Comparison of ENCODE assay signal across 8 mouse cellular contexts in the genomic region with DNA sequence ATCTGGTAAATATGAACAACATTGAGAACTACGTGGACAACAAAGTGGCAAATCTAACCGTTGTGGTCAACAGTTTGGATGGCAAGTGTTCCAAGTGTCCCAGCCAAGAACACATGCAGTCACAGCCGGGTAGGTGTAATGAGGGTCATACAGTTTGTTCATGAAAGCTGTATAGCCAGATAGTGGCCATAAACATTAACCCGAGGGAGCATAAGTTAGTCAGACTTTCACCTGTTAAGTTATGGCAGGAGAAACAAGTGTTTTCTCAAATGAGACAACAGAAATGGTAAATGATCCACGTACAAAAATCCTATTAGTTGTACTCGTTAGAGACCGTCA. TPM values are rescaled to one million over a fixed set of nuclear protein-coding genes. Genes with fewer than 3 reads are reported as not detected.
DNase-seq lines count a peak whose midpoint lies in the region; ATAC-seq and TF ChIP-seq lines count a peak whose summit lies in the region.

No protein-coding gene starts in this region.

- WGBS in embryonic facial prominence, embryonic 14.5 days, result 69% methylated on average over 7 of the region's 7 CpGs
- 52% methylated on average over 7 of the region's 7 CpGs for WGBS in intestine, embryonic 16.5 days
- 65% methylated on average over 7 of the region's 7 CpGs for WGBS in neural tube, embryonic 12.5 days

- intact Hi-C loops in left cerebral cortex, adult 2 months (cut with DNase I), result no loop called here

- peaks cover 3% of the 10 kb centered on the region; the same call in 1 of the 2 replicates for H3K4me1 ChIP-seq in embryonic facial prominence, embryonic 14.5 days (ENCODE audit: control insufficient read depth, insufficient read depth, low read length)
- H3K4me1 ChIP-seq in intestine, embryonic 16.5 days (ENCODE audit: control insufficient read depth, insufficient read depth, low read length), result peaks cover 8% of the 10 kb centered on the region
- peaks cover 6% of the 10 kb centered on the region; the same call in 1 of the 2 replicates for H3K4me1 ChIP-seq in neural tube, embryonic 12.5 days

- H3K4me2 ChIP-seq in embryonic facial prominence, embryonic 14.5 days (ENCODE audit: low read depth, low read length), result peak overlapping the region; percentile 85
- H3K4me2 ChIP-seq in intestine, embryonic 16.5 days (ENCODE audit: low read depth, low read length), result peak overlapping the region; percentile 99
- peak overlapping the region; percentile 78 for H3K4me2 ChIP-seq in neural tube, embryonic 12.5 days (replicated peaks)

- H3K4me3 ChIP-seq in left cerebral cortex, adult 2 months, result peak overlapping the region; percentile 49; the same call in 1 of the 2 replicates
- H3K4me3 ChIP-seq in embryonic facial prominence, embryonic 14.5 days (ENCODE audit: low read depth, low read length), result peak overlapping the region; percentile 45
- H3K4me3 ChIP-seq in intestine, embryonic 16.5 days (ENCODE audit: low read length), result peak overlapping the region; percentile 63
- H3K4me3 ChIP-seq in neural tube, embryonic 12.5 days, result peak overlapping the region; percentile 39; the same call in 1 of the 2 replicates

- ATAC-seq in embryonic facial prominence, embryonic 14.5 days (ENCODE audit: low read depth), result no peak
- peak; percentile 87 for ATAC-seq in intestine, embryonic 16.5 days
- ATAC-seq in neural tube, embryonic 12.5 days (ENCODE audit: low FRiP score, low read depth), result no peak
- no peak for ATAC-seq in monocyte, adult 5-6 weeks (replicated peaks; ENCODE audit: insufficient number of reproducible peaks, low FRiP score, low TSS enrichment, poor library complexity, severe bottlenecking)
- ATAC-seq in megakaryocyte-erythroid progenitor cell, adult 5-6 weeks (replicated peaks; ENCODE audit: low FRiP score, low TSS enrichment, poor library complexity, severe bottlenecking), result no peak

- TF ChIP-seq CTCF in left cerebral cortex, adult 2 months (IDR thresholded peaks at IDR 0.05), result no peak

- no peak for DNase-seq in left cerebral cortex, adult 2 months (ENCODE audit: extremely low spot score in 1 of 2, low spot score in 2 of 2)
- no peak for DNase-seq in left cerebral cortex, adult 18-20 months (ENCODE audit: low spot score in 2 of 2)
- no peak for DNase-seq in embryonic facial prominence, embryonic 14.5 days (ENCODE audit: low spot score)
- DNase-seq in right cerebral cortex, postnatal 36 days (ENCODE audit: low spot score in 2 of 2), result no peak

- no peak overlapping the region for H3K27ac ChIP-seq in left cerebral cortex, adult 2 months
- H3K27ac ChIP-seq in embryonic facial prominence, embryonic 14.5 days (replicated peaks; ENCODE audit: low read depth, low read length), result no peak overlapping the region
- no peak overlapping the region for H3K27ac ChIP-seq in intestine, embryonic 16.5 days (ENCODE audit: low read length)
- no peak overlapping the region for H3K27ac ChIP-seq in neural tube, embryonic 12.5 days

- H3K9me3 ChIP-seq in embryonic facial prominence, embryonic 14.5 days (ENCODE audit: control insufficient read depth, low read length), result no peaks in the 10 kb centered on the region
- no peaks in the 10 kb centered on the region for H3K9me3 ChIP-seq in intestine, embryonic 16.5 days (ENCODE audit: control insufficient read depth, low read length)
- no peaks in the 10 kb centered on the region for H3K9me3 ChIP-seq in neural tube, embryonic 12.5 days

- peaks cover 13% of the 10 kb centered on the region for H3K27me3 ChIP-seq in embryonic facial prominence, embryonic 14.5 days (replicated peaks; ENCODE audit: control insufficient read depth, insufficient read depth, low read length)
- H3K27me3 ChIP-seq in intestine, embryonic 16.5 days (replicated peaks; ENCODE audit: control insufficient read depth, insufficient read depth, low read length), result no peaks in the 10 kb centered on the region
- H3K27me3 ChIP-seq in neural tube, embryonic 12.5 days (replicated peaks), result no peaks in the 10 kb centered on the region

- no peaks in the 10 kb centered on the region for H3K36me3 ChIP-seq in embryonic facial prominence, embryonic 14.5 days (ENCODE audit: control insufficient read depth, insufficient read depth, low read length)
- no peaks in the 10 kb centered on the region for H3K36me3 ChIP-seq in intestine, embryonic 16.5 days (ENCODE audit: control insufficient read depth, insufficient read depth, low read length)
- H3K36me3 ChIP-seq in neural tube, embryonic 12.5 days, result no peaks in the 10 kb centered on the region

- H3K9ac ChIP-seq in embryonic facial prominence, embryonic 14.5 days (ENCODE audit: low read depth, low read length), result peak overlapping the region; percentile 60; the same call in 1 of the 2 replicates
- H3K9ac ChIP-seq in intestine, embryonic 16.5 days (ENCODE audit: low read depth, low read length), result peak overlapping the region; percentile 73
- H3K9ac ChIP-seq in neural tube, embryonic 12.5 days, result peak overlapping the region; percentile 57; the same call in 1 of the 2 replicates

RNA-seq across cellular contexts. Expression of a gene that starts 0.7 kb away (rescaled TPM):
- total RNA-seq in left cerebral cortex, adult 2 months (2021), result 1 to 10 TPM; 1.4 TPM
- total RNA-seq in left cerebral cortex, adult 18-20 months (2021), result 1 to 10 TPM; 1.7 to 2.1 TPM
- 4.1 and 4.5 TPM in 2 replicates for polyA plus RNA-seq in embryonic facial prominence, embryonic 14.5 days (2014; fragmentation: Nextera tagmentation; extraction: Ambion mirVana)
- 8.4 and 9.8 TPM in 2 replicates for polyA plus RNA-seq in intestine, embryonic 16.5 days (2015; fragmentation: Nextera tagmentation; extraction: Ambion mirVana)
- polyA plus RNA-seq in neural tube, embryonic 12.5 days (2016; fragmentation: Nextera tagmentation; extraction: Ambion mirVana), result 2.3 and 3.5 TPM in 2 replicates
- total RNA-seq in monocyte, adult 5-6 weeks (2017), result 111 to 206 TPM (median 113 TPM) in 3 replicates
- total RNA-seq in megakaryocyte-erythroid progenitor cell, adult 5-6 weeks (2014; fragmentation: Nextera tagmentation), result 1.2 and 1.8 TPM in 2 replicates
- total RNA-seq in megakaryocyte-erythroid progenitor cell, adult 5-6 weeks (2017), result 1.6 and 5.8 TPM in 2 replicates

RNA-seq across cellular contexts. Expression of a gene that starts 51.3 kb away (rescaled TPM):
- total RNA-seq in left cerebral cortex, adult 2 months (2021), result under 1 TPM; 0.20 to 0.40 TPM
- not detected for total RNA-seq in left cerebral cortex, adult 18-20 months (2021)
- 0.60 and 2.8 TPM in 2 replicates for polyA plus RNA-seq in embryonic facial prominence, embryonic 14.5 days (2014; fragmentation: Nextera tagmentation; extraction: Ambion mirVana)
- 0.13 and 0.36 TPM in 2 replicates for polyA plus RNA-seq in intestine, embryonic 16.5 days (2015; fragmentation: Nextera tagmentation; extraction: Ambion mirVana)
- polyA plus RNA-seq in neural tube, embryonic 12.5 days (2016; fragmentation: Nextera tagmentation; extraction: Ambion mirVana), result 0.09 and 0.30 TPM in 2 replicates
- total RNA-seq in monocyte, adult 5-6 weeks (2017), result 0.10 to 0.32 TPM in 2 of 3 replicates, not detected in the other
- total RNA-seq in megakaryocyte-erythroid progenitor cell, adult 5-6 weeks (2014; fragmentation: Nextera tagmentation), result not detected in 2 replicates
- not detected in 2 replicates for total RNA-seq in megakaryocyte-erythroid progenitor cell, adult 5-6 weeks (2017)

RNA-seq across cellular contexts. Expression of a gene that starts 51.6 kb away (rescaled TPM):
- 10 to 100 TPM; 14.4 to 15.7 TPM for total RNA-seq in left cerebral cortex, adult 2 months (2021)
- total RNA-seq in left cerebral cortex, adult 18-20 months (2021), result 10 to 100 TPM; 14.6 to 15.2 TPM
- polyA plus RNA-seq in embryonic facial prominence, embryonic 14.5 days (2014; fragmentation: Nextera tagmentation; extraction: Ambion mirVana), result 6.3 and 6.6 TPM in 2 replicates
- 8.9 and 9.1 TPM in 2 replicates for polyA plus RNA-seq in intestine, embryonic 16.5 days (2015; fragmentation: Nextera tagmentation; extraction: Ambion mirVana)
- 5.4 and 5.5 TPM in 2 replicates for polyA plus RNA-seq in neural tube, embryonic 12.5 days (2016; fragmentation: Nextera tagmentation; extraction: Ambion mirVana)
- total RNA-seq in monocyte, adult 5-6 weeks (2017), result 3.5 to 6.2 TPM (median 4.4 TPM) in 3 replicates
- 12.4 and 15.2 TPM in 2 replicates for total RNA-seq in megakaryocyte-erythroid progenitor cell, adult 5-6 weeks (2014; fragmentation: Nextera tagmentation)
- total RNA-seq in megakaryocyte-erythroid progenitor cell, adult 5-6 weeks (2017), result 10.8 and 25.8 TPM in 2 replicates

Comparison
In these comparisons a context has a peak if more than half of its experiments do, and no peak if none do; other contexts are left out.
1. RNA of a gene that starts 0.7 kb away (total RNA-seq): 111 to 206 TPM in monocyte, adult 5-6 weeks; 1.7 to 2.1 TPM in left cerebral cortex, adult 18-20 months, 1.2 to 5.8 TPM in megakaryocyte-erythroid progenitor cell, adult 5-6 weeks and 1.4 TPM in left cerebral cortex, adult 2 months; every median in the first group is over 10 times any median in the second.
2. Peak in every context shown above with its lines, with median percentiles within 50 percentile points of each other: H3K4me3 ChIP-seq, H3K4me2 ChIP-seq and H3K9ac ChIP-seq.